Mouse (Mus musculus): ENCODE measurements around the gene Fam135a. TPM values are rescaled to one million over a fixed set of nuclear protein-coding genes. Genes with fewer than 3 reads are reported as not detected.

The Fam135a gene
- total and polyA plus RNA-seq, 2 experiments, result 6.7 to 20.1 TPM

DNA sequence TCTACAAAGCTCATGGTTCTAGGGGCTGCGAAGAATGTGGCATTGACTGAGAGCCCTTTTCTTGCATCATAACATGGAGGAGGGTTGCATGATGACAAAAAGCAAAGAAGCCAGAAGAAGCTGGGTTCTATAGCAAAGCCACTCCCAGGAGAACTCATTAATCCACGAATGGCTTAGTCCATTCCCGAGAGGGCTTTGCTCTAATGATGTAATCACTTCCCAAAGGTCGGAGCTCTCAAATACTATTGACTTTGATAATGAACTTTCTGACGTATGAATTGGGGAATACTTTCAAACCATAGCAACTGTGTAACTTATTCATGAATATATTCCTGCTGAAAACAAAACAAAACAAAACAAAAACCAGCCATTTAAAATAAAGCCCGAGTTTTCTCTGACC, 27.7 kb upstream of the Fam135a start:
- no peak for TF ChIP-seq CTCF (IDR thresholded peaks at IDR 0.05; ENCODE audit: low read depth, low read length)
- TF ChIP-seq POLR2A (IDR thresholded peaks at IDR 0.05; ENCODE audit: extremely low read depth, insufficient read depth, low read length), result no peak
- 33% methylated on average over 6 of the region's 6 CpGs for WGBS
- Histone ChIP-seq H3K36me3 (ENCODE audit: control insufficient read depth, insufficient read depth, low read length) (no peaks in the 10 kb centered on the region), H3K27ac (replicated peaks; ENCODE audit: insufficient read depth, low read depth, low read length) (no peak overlapping the region), H3K4me1 (ENCODE audit: control insufficient read depth, insufficient read depth, low read length) (no peaks in the 10 kb centered on the region), H3K4me3 (ENCODE audit: insufficient read depth, low read depth, low read length) (no peak overlapping the region), H3K27me3 (ENCODE audit: control insufficient read depth, insufficient read depth, low read length) (no peaks in the 10 kb centered on the region), H3K9ac (ENCODE audit: low read depth, low read length) (no peak overlapping the region), H3K79me2 (ENCODE audit: control insufficient read depth, insufficient read depth, low read length) (no peaks in the 10 kb centered on the region)
- DNase-seq (ENCODE audit: extremely low read depth, low read depth, low spot score), result peak; percentile 55

DNA sequence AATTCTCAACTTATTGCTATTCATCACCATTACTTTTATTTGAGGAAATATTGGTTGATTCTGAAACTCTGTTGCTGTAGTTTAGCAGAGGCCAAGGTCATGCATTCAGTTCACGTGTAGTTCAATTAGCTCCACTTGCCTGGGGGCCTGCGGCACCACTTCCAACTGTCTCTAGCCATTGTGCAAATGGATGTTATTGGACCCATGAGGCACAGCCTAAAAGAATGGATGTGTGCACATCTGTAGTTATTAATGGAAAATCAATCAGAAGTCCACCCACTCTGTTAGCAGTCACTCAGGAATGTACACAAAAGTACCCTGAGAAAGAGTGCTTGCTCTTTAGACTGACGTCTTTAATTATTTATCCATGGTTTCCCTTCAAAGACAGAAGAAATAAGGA, 24.5 kb upstream of the Fam135a start:
- 71% methylated on average over 3 of the region's 3 CpGs for WGBS
- H3K79me2 ChIP-seq (ENCODE audit: control insufficient read depth, insufficient read depth, low read length), result no peaks in the 10 kb centered on the region
- no peak for TF ChIP-seq CTCF (IDR thresholded peaks at IDR 0.05; ENCODE audit: low read depth, low read length)
- TF ChIP-seq POLR2A (IDR thresholded peaks at IDR 0.05; ENCODE audit: extremely low read depth, insufficient read depth, low read length), result no peak
- DNase-seq (ENCODE audit: extremely low read depth, low read depth, low spot score), result no peak
- H3K4me3 ChIP-seq (ENCODE audit: insufficient read depth, low read depth, low read length), result no peak overlapping the region
- H3K36me3 ChIP-seq (ENCODE audit: control insufficient read depth, insufficient read depth, low read length), result no peaks in the 10 kb centered on the region
- no peak overlapping the region for H3K27ac ChIP-seq (replicated peaks; ENCODE audit: insufficient read depth, low read depth, low read length)
- no peak overlapping the region for H3K9ac ChIP-seq (ENCODE audit: low read depth, low read length)
- H3K27me3 ChIP-seq (ENCODE audit: control insufficient read depth, insufficient read depth, low read length), result no peaks in the 10 kb centered on the region
- H3K4me1 ChIP-seq (ENCODE audit: control insufficient read depth, insufficient read depth, low read length), result no peaks in the 10 kb centered on the region

DNA sequence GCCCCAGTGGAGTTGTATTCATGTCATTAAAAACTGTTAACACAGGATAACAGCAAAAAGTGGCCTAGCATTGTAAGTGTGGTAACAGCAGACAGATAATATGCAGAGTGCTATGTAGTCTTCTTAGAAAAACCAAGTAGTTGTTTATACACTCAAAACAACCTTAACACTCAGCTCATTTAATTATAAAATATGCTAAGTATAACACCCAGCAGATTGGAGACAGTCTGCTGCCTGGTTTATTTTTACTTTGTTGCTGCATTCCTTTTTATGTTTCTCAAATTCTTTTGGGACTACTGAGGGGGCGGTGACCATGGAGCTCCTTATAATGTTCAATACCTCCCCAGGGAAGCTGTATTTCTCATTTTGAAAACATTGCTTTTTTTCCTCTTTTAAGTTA, 22.4 kb upstream of the Fam135a start:
- H3K27me3 ChIP-seq (ENCODE audit: control insufficient read depth, insufficient read depth, low read length), result no peaks in the 10 kb centered on the region
- H3K4me3 ChIP-seq (ENCODE audit: insufficient read depth, low read depth, low read length), result no peak overlapping the region
- H3K79me2 ChIP-seq (ENCODE audit: control insufficient read depth, insufficient read depth, low read length), result no peaks in the 10 kb centered on the region
- H3K9ac ChIP-seq (ENCODE audit: low read depth, low read length), result no peak overlapping the region
- TF ChIP-seq POLR2A (IDR thresholded peaks at IDR 0.05; ENCODE audit: extremely low read depth, insufficient read depth, low read length), result no peak
- TF ChIP-seq CTCF (IDR thresholded peaks at IDR 0.05; ENCODE audit: low read depth, low read length), result no peak
- 98% methylated on average over 1 of the region's 1 CpGs for WGBS
- no peak overlapping the region for H3K27ac ChIP-seq (replicated peaks; ENCODE audit: insufficient read depth, low read depth, low read length)
- no peaks in the 10 kb centered on the region for H3K4me1 ChIP-seq (ENCODE audit: control insufficient read depth, insufficient read depth, low read length)
- no peak for DNase-seq (ENCODE audit: extremely low read depth, low read depth, low spot score)
- H3K36me3 ChIP-seq (ENCODE audit: control insufficient read depth, insufficient read depth, low read length), result no peaks in the 10 kb centered on the region

DNA sequence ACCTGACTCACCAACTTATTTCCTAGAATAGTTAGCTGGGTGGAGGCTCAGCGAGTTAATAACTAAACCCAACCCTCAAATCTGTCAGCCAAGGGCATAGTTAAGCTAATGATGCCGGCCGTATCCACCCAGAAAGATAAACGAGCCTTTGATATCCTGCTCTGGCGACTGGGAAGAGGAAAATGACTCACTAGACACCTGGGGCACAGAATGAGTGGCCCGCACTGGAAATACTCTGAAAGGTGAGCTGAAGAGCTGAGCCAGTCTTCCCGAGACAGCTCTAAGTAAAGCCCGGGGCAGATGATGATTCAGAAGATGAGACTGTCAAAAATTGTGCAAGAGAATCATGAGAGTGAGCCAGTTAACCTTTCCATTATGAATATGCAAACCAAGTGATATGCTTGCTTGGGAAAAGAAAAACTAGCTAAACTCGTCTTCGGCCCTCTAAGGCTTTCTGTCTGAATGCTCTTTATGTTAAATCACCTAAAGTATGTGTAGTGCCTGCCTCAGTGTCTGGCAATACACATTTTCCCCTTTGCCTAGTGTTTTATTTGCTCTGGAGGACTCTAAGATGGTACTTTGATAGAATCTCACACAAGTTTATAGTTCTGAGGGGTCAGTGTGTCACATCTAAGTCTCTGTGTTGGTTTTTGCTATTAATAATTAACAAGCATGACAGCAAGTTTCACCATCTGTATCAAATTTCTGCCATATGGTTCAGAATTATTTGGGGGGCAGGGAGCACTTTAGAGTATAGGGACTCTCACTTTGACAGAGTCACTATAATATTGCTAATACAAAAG, 8.0 kb upstream of the Fam135a start:
- TF ChIP-seq CTCF (IDR thresholded peaks at IDR 0.05; ENCODE audit: low read depth, low read length), result no peak
- TF ChIP-seq POLR2A (IDR thresholded peaks at IDR 0.05; ENCODE audit: extremely low read depth, insufficient read depth, low read length), result no peak
- H3K79me2 ChIP-seq (ENCODE audit: control insufficient read depth, insufficient read depth, low read length), result no peaks in the 10 kb centered on the region
- H3K4me3 ChIP-seq (ENCODE audit: insufficient read depth, low read depth, low read length), result peak overlapping the region; percentile 43
- peak overlapping the region; percentile 94 for H3K27ac ChIP-seq (replicated peaks; ENCODE audit: insufficient read depth, low read depth, low read length)
- no peaks in the 10 kb centered on the region for H3K27me3 ChIP-seq (ENCODE audit: control insufficient read depth, insufficient read depth, low read length)
- peak; percentile 84 for DNase-seq (ENCODE audit: extremely low read depth, low read depth, low spot score)
- H3K4me1 ChIP-seq (ENCODE audit: control insufficient read depth, insufficient read depth, low read length), result no peaks in the 10 kb centered on the region
- H3K9ac ChIP-seq (ENCODE audit: low read depth, low read length), result peak overlapping the region; percentile 63
- WGBS, result 14% methylated on average over 10 of the region's 10 CpGs
- no peaks in the 10 kb centered on the region for H3K36me3 ChIP-seq (ENCODE audit: control insufficient read depth, insufficient read depth, low read length)

DNA sequence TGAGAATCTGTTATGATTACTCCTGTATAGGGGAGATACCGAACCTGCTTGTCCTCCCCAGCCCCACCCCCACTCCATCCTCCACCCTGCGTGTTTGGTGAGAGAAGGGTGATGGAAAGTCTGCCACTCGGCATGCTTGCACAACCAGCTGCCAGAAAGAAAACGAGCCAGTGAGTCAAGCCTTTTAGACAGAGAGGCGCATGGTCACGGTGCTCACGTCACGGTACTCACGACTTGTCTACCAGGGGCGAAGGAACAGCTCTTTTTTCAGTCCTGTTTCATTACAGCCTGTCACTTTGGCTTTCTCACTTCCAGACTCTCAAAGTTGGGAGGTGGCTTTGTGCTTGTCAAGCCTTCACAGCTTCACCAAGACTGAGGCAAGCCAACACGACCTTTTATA, 7.2 kb upstream of the Fam135a start:
- H3K27ac ChIP-seq (replicated peaks; ENCODE audit: insufficient read depth, low read depth, low read length), result peak overlapping the region; percentile 94
- H3K36me3 ChIP-seq (ENCODE audit: control insufficient read depth, insufficient read depth, low read length), result no peaks in the 10 kb centered on the region
- H3K79me2 ChIP-seq (ENCODE audit: control insufficient read depth, insufficient read depth, low read length), result no peaks in the 10 kb centered on the region
- peak overlapping the region; percentile 43 for H3K4me3 ChIP-seq (ENCODE audit: insufficient read depth, low read depth, low read length)
- H3K9ac ChIP-seq (ENCODE audit: low read depth, low read length), result peak overlapping the region; percentile 29
- peak; percentile 76 for DNase-seq (ENCODE audit: extremely low read depth, low read depth, low spot score)
- WGBS, result 19% methylated on average over 11 of the region's 11 CpGs
- H3K27me3 ChIP-seq (ENCODE audit: control insufficient read depth, insufficient read depth, low read length), result no peaks in the 10 kb centered on the region
- no peaks in the 10 kb centered on the region for H3K4me1 ChIP-seq (ENCODE audit: control insufficient read depth, insufficient read depth, low read length)
- 0 out of 2 replicates have a peak, but pooled peaks have one; percentile 15 for TF ChIP-seq POLR2A (IDR thresholded peaks at IDR 0.05; ENCODE audit: extremely low read depth, insufficient read depth, low read length)
- TF ChIP-seq CTCF (IDR thresholded peaks at IDR 0.05; ENCODE audit: low read depth, low read length), result no peak

DNA sequence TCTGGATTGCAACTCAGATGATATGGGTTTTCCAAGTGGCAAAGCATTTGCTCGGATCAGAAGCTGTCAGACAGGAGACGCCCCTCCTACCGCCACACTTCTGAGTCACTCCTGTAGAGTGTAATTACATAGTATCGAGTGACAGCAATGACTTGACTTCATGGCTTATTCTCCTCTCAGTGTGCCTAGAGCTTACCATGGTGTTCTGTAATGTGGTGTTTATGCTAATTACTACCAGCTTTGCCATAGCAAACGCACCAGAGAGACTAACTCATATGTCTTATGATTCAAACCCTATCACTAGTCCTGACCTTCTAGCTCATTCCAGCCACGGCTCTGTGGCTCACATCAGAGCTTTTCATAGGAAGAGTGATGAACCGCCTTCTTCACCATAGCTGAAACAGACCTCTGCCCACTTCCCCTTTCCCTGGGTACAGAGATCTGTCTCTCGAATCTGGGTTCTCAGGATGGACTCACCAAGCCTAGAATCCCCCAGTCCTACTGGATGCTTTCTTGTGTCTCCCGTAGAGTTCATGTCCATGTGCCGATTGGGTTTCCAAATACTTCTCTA, 2.5 kb upstream of the Fam135a start:
- Histone ChIP-seq H3K4me1 (ENCODE audit: control insufficient read depth, insufficient read depth, low read length) (peaks cover 12% of the 10 kb centered on the region; the same call in 1 of the 2 replicates), H3K27me3 (ENCODE audit: control insufficient read depth, insufficient read depth, low read length) (no peaks in the 10 kb centered on the region), H3K79me2 (ENCODE audit: control insufficient read depth, insufficient read depth, low read length) (peaks cover 7% of the 10 kb centered on the region; the same call in 1 of the 2 replicates), H3K9ac (ENCODE audit: low read depth, low read length) (no peak overlapping the region), H3K27ac (replicated peaks; ENCODE audit: insufficient read depth, low read depth, low read length) (no peak overlapping the region), H3K36me3 (ENCODE audit: control insufficient read depth, insufficient read depth, low read length) (no peaks in the 10 kb centered on the region), H3K4me3 (ENCODE audit: insufficient read depth, low read depth, low read length) (no peak overlapping the region)
- no peak for DNase-seq (ENCODE audit: extremely low read depth, low read depth, low spot score)
- TF ChIP-seq POLR2A (IDR thresholded peaks at IDR 0.05; ENCODE audit: extremely low read depth, insufficient read depth, low read length) (no peak), CTCF (IDR thresholded peaks at IDR 0.05; ENCODE audit: low read depth, low read length) (no peak)
- WGBS, result 89% methylated on average over 10 of the region's 10 CpGs
